Mouse (Mus musculus): Measurements from ENCODE around the gene Cldn7.
"Not testable (repeated sequence)": the region's sequence is repeated elsewhere in the genome, so short reads cannot be mapped to it uniquely, and the experiment has no call there.

Gene Cldn7

GRCm38 (mm10) chr11:70014051-70014450 lies 49.5 kb downstream of the Cldn7 start:
- DNase-seq (ENCODE audit: low read depth), result no peak

- DNase-seq (ENCODE audit: low read depth), result peak; percentile 91
Observed at GRCm38 (mm10) chr11:70014880-70015558, 50.4 kb downstream of the Cldn7 start, which contains the start of gene Acadvl. Gene Acadvl (minus strand): TSS chr11:70015411.

GRCm38 (mm10) chr11:70015677-70016076 lies 51.1 kb downstream of the Cldn7 start:
- DNase-seq (ENCODE audit: low read depth), result peak; percentile 42

GRCm38 (mm10) chr11:70016177-70016576 lies 51.6 kb downstream of the Cldn7 start:
- DNase-seq (ENCODE audit: low read depth), result not testable (repeated sequence)

- no peak for DNase-seq (ENCODE audit: low read depth)
Observed at GRCm38 (mm10) chr11:70016669-70017068, 52.1 kb downstream of the Cldn7 start, which contains the start of gene Dlg4. Gene Dlg4 (plus strand): TSS chr11:70016942.

- DNase-seq (ENCODE audit: low read depth), result no peak
Observed at GRCm38 (mm10) chr11:70017199-70017767, 52.7 kb downstream of the Cldn7 start.

Data from 416B (cell line).